Mouse (Mus musculus) left cerebral cortex, adult 2 months (tissue): Measurements from ENCODE around the gene Gabpb1. TPM values are rescaled to one million over a fixed set of nuclear protein-coding genes. Genes with fewer than 3 reads are reported as not detected.

Experiments
- DNase-seq, 2 experiments: peaks; one replicate each; pipeline ENCODE4 v3.0.0; 2021 to 2022; ENCODE audit warnings: low spot score in 2 of 2, mixed read lengths in 1 of 2; ENCODE audit errors: extremely low spot score in 1 of 2
- H3K27ac ChIP-seq: fragments of 200-600 bp; 2 replicates; pipeline ENCODE4 v1.8.1; 2022
- H3K4me3 ChIP-seq: fragments of 200-600 bp; 2 replicates; pipeline ENCODE4 v1.8.1; 2022
- CTCF ChIP-seq: fragments of 200-600 bp; IDR thresholded peaks from 2 replicates; pipeline ENCODE4 v1.8.1; 2022; ENCODE audit warnings: antibody characterized with exemption, mild to moderate bottlenecking, moderate library complexity
- intact Hi-C: fragments of 180-260 bp; cut with DNase I; formaldehyde crosslinking; loops from one replicate; pipeline ENCODE4 v1.15.1; 2025
- total RNA-seq, 2 experiments: library from RNA; stranded (reverse); gene quantifications; 2 replicates each; pipeline ENCODE4 v1.2.3; 2021

The Gabpb1 gene
- total RNA-seq, 2 experiments from 2014 or later = 21.0 to 22.1 TPM

- no peak for DNase-seq
- TF ChIP-seq CTCF = no peak
- intact Hi-C loops = no loop called here
- no peak overlapping the region for H3K27ac ChIP-seq
- H3K4me3 ChIP-seq = no peak overlapping the region
Measured at GRCm38 (mm10) chr2:126584621-126585369, 91.3 kb downstream of the Gabpb1 start.

- TF ChIP-seq CTCF = no peak
- no peak overlapping the region for H3K4me3 ChIP-seq
- no peak overlapping the region for H3K27ac ChIP-seq
- intact Hi-C loops = no loop called here
- DNase-seq = no peak
Measured at GRCm38 (mm10) chr2:126583960-126584359, 92.2 kb downstream of the Gabpb1 start.

DNA sequence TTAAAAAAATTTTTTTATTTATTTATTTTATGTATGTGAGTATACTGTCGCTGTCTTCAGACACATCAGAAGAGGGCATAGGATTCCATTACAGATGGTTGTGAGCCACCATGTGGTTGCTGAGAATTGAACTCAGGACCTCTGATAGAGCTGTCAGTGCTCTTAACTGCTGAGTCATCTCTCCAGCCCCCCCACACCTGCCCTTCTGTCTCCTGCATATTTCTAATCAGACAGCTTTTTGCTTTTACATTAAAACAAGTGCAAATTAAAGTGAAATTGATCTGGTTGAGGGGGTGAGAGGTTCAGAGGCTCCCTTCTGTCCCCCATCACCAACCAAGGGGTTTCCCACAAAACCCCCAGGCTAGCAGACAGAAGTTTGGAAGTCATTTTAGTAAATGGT, 96.9 kb downstream of the Gabpb1 start:
- Histone ChIP-seq H3K4me3 (no peak overlapping the region), H3K27ac (no peak overlapping the region)
- no peak for DNase-seq
- TF ChIP-seq CTCF = no peak
- intact Hi-C loops = no loop called here

Other genes starting within 250 kb of the Gabpb1 start
- gene Atp8b4, start 175.7 kb downstream of the Gabpb1 start, total RNA-seq = under 1 TPM in 1 of 2 experiments, not detected in 1; 0.09 TPM
- 1 to 10 TPM; 7.4 to 8.3 TPM for gene Slc27a2, start 123.9 kb downstream of the Gabpb1 start, total RNA-seq
- gene Hdc, start 57.0 kb downstream of the Gabpb1 start, total RNA-seq = 1 to 10 TPM; 1.9 to 2.0 TPM
- 10 to 100 TPM; 48.9 to 51.6 TPM for gene Usp8, start 31.0 kb upstream of the Gabpb1 start, total RNA-seq
- gene Usp50, start 107.1 kb upstream of the Gabpb1 start, total RNA-seq = under 1 TPM in 1 of 2 experiments, not detected in 1; 0.61 TPM
- 10 to 100 TPM; 35.4 to 40.2 TPM for gene Trpm7, start 199.9 kb upstream of the Gabpb1 start, total RNA-seq